Mouse (Mus musculus): Measurements from ENCODE around the gene Hoxc12. TPM values are rescaled to one million over a fixed set of nuclear protein-coding genes. Genes with fewer than 3 reads are reported as not detected.

The Hoxc12 gene
- polyA plus RNA-seq, 1 experiment, result not detected

- H3K4me3 ChIP-seq (replicated peaks; ENCODE audit: insufficient read depth, low read depth, low read length), result no peak overlapping the region
- H3K27me3 ChIP-seq (ENCODE audit: control insufficient read depth, insufficient read depth, low read length), result peaks cover 7% of the 10 kb centered on the region; the same call in 1 of the 2 replicates
- no peak for DNase-seq
- WGBS, result 2% methylated on average over 34 of the region's 34 CpGs
- no peak for TF ChIP-seq CTCF (IDR thresholded peaks at IDR 0.05; ENCODE audit: borderline replicate concordance, insufficient read depth, low read depth, low read length)
- no peak for TF ChIP-seq POLR2A (IDR thresholded peaks at IDR 0.05; ENCODE audit: borderline replicate concordance, insufficient read depth, low read length)
- H3K4me1 ChIP-seq (ENCODE audit: control insufficient read depth, insufficient read depth, low read length), result no peaks in the 10 kb centered on the region
- H3K27ac ChIP-seq (ENCODE audit: insufficient read depth, low read length), result no peak overlapping the region
These were observed 2.9 kb downstream of the Hoxc12 start for GRCm38 (mm10) chr15:102939256-102940155.

- DNase-seq, result no peak
- no peak for TF ChIP-seq POLR2A (IDR thresholded peaks at IDR 0.05; ENCODE audit: borderline replicate concordance, insufficient read depth, low read length)
- no peak for TF ChIP-seq CTCF (IDR thresholded peaks at IDR 0.05; ENCODE audit: borderline replicate concordance, insufficient read depth, low read depth, low read length)
- peaks cover 4% of the 10 kb centered on the region; the same call in 1 of the 2 replicates for H3K27me3 ChIP-seq (ENCODE audit: control insufficient read depth, insufficient read depth, low read length)
- H3K4me1 ChIP-seq (ENCODE audit: control insufficient read depth, insufficient read depth, low read length), result no peaks in the 10 kb centered on the region
- WGBS, result 1% methylated on average over 53 of the region's 53 CpGs
- H3K27ac ChIP-seq (ENCODE audit: insufficient read depth, low read length), result no peak overlapping the region
- H3K4me3 ChIP-seq (replicated peaks; ENCODE audit: insufficient read depth, low read depth, low read length), result no peak overlapping the region
These were observed 6.3 kb downstream of the Hoxc12 start for GRCm38 (mm10) chr15:102942739-102943467.

GRCm38 (mm10) chr15:102943468-102943813 is 6.9 kb downstream of the Hoxc12 start:
- H3K4me3 ChIP-seq (replicated peaks; ENCODE audit: insufficient read depth, low read depth, low read length), result no peak overlapping the region
- TF ChIP-seq CTCF (IDR thresholded peaks at IDR 0.05; ENCODE audit: borderline replicate concordance, insufficient read depth, low read depth, low read length) (no peak), POLR2A (IDR thresholded peaks at IDR 0.05; ENCODE audit: borderline replicate concordance, insufficient read depth, low read length) (no peak)
- WGBS, result 5% methylated on average over 5 of the region's 5 CpGs

GRCm38 (mm10) chr15:102945185-102946077 is 8.9 kb downstream of the Hoxc12 start:
- Histone ChIP-seq H3K27me3 (ENCODE audit: control insufficient read depth, insufficient read depth, low read length) (peaks cover 5% of the 10 kb centered on the region; the same call in 1 of the 2 replicates), H3K4me1 (ENCODE audit: control insufficient read depth, insufficient read depth, low read length) (no peaks in the 10 kb centered on the region), H3K4me3 (replicated peaks; ENCODE audit: insufficient read depth, low read depth, low read length) (no peak overlapping the region), H3K27ac (ENCODE audit: insufficient read depth, low read length) (no peak overlapping the region)
- TF ChIP-seq POLR2A (IDR thresholded peaks at IDR 0.05; ENCODE audit: borderline replicate concordance, insufficient read depth, low read length), result no peak
- TF ChIP-seq CTCF (IDR thresholded peaks at IDR 0.05; ENCODE audit: borderline replicate concordance, insufficient read depth, low read depth, low read length), result no peak
- DNase-seq, result no peak
- 15% methylated on average over 22 of the region's 22 CpGs for WGBS

More at GRCm38 (mm10) chr15:102943468-102943813, 6.9 kb downstream of the Hoxc12 start:
- H3K27me3 ChIP-seq (ENCODE audit: control insufficient read depth, insufficient read depth, low read length), result peaks cover 5% of the 10 kb centered on the region; the same call in 1 of the 2 replicates
- no peak overlapping the region for H3K27ac ChIP-seq (ENCODE audit: insufficient read depth, low read length)
- DNase-seq, result no peak
- no peaks in the 10 kb centered on the region for H3K4me1 ChIP-seq (ENCODE audit: control insufficient read depth, insufficient read depth, low read length)

GRCm38 (mm10) chr15:102947276-102947675 is 10.7 kb downstream of the Hoxc12 start:
- Histone ChIP-seq H3K27ac (ENCODE audit: insufficient read depth, low read length) (no peak overlapping the region), H3K4me3 (replicated peaks; ENCODE audit: insufficient read depth, low read depth, low read length) (no peak overlapping the region), H3K4me1 (ENCODE audit: control insufficient read depth, insufficient read depth, low read length) (no peaks in the 10 kb centered on the region), H3K27me3 (ENCODE audit: control insufficient read depth, insufficient read depth, low read length) (peaks cover 8% of the 10 kb centered on the region; the same call in 1 of the 2 replicates)
- no peak for DNase-seq
- TF ChIP-seq POLR2A (IDR thresholded peaks at IDR 0.05; ENCODE audit: borderline replicate concordance, insufficient read depth, low read length) (no peak), CTCF (IDR thresholded peaks at IDR 0.05; ENCODE audit: borderline replicate concordance, insufficient read depth, low read depth, low read length) (no peak)
- WGBS, result 2% methylated on average over 9 of the region's 9 CpGs

GRCm38 (mm10) chr15:102948842-102949241 is 12.3 kb downstream of the Hoxc12 start:
- WGBS, result 13% methylated on average over 2 of the region's 2 CpGs
- H3K27me3 ChIP-seq (ENCODE audit: control insufficient read depth, insufficient read depth, low read length), result peaks cover 8% of the 10 kb centered on the region; the same call in 1 of the 2 replicates
- TF ChIP-seq CTCF (IDR thresholded peaks at IDR 0.05; ENCODE audit: borderline replicate concordance, insufficient read depth, low read depth, low read length) (no peak), POLR2A (IDR thresholded peaks at IDR 0.05; ENCODE audit: borderline replicate concordance, insufficient read depth, low read length) (no peak)
- no peak overlapping the region for H3K27ac ChIP-seq (ENCODE audit: insufficient read depth, low read length)
- no peak overlapping the region for H3K4me3 ChIP-seq (replicated peaks; ENCODE audit: insufficient read depth, low read depth, low read length)
- DNase-seq, result no peak
- no peaks in the 10 kb centered on the region for H3K4me1 ChIP-seq (ENCODE audit: control insufficient read depth, insufficient read depth, low read length)

- Histone ChIP-seq H3K4me1 (ENCODE audit: control insufficient read depth, insufficient read depth, low read length) (no peaks in the 10 kb centered on the region), H3K27ac (ENCODE audit: insufficient read depth, low read length) (no peak overlapping the region), H3K27me3 (ENCODE audit: control insufficient read depth, insufficient read depth, low read length) (peaks cover 9% of the 10 kb centered on the region; the same call in 1 of the 2 replicates), H3K4me3 (replicated peaks; ENCODE audit: insufficient read depth, low read depth, low read length) (no peak overlapping the region)
- DNase-seq, result no peak
- no peak for TF ChIP-seq CTCF (IDR thresholded peaks at IDR 0.05; ENCODE audit: borderline replicate concordance, insufficient read depth, low read depth, low read length)
- no peak for TF ChIP-seq POLR2A (IDR thresholded peaks at IDR 0.05; ENCODE audit: borderline replicate concordance, insufficient read depth, low read length)
- 3% methylated on average over 20 of the region's 20 CpGs for WGBS
These were observed 13.1 kb downstream of the Hoxc12 start for GRCm38 (mm10) chr15:102949696-102950095.

Measured in cerebellum, adult 2 months (tissue).